Mouse (Mus musculus) hindbrain, embryonic 11.5 days (tissue): ENCODE measurements around the gene Zfpl1. TPM values are rescaled to one million over a fixed set of nuclear protein-coding genes. Genes with fewer than 3 reads are reported as not detected.

Source experiments
- polyA plus RNA-seq: library from polyadenylated mRNA; unstranded; fragments of >200 nt; fragmentation: Nextera tagmentation; extraction: Ambion mirVana; gene quantifications from 2 replicates; pipeline ENCODE4 v1.2.1, GENCODE M21; 2014

Zfpl1 gene
- polyA plus RNA-seq, 1 experiment from 2014 or later: 77.8 TPM

Other genes starting within 250 kb of the Zfpl1 start
- gene Frmd8, start 209.7 kb downstream of the Zfpl1 start, polyA plus RNA-seq: 14.9 and 15.8 TPM in 2 replicates
- 1.0 and 1.1 TPM in 2 replicates for gene Slc25a45, start 207.1 kb downstream of the Zfpl1 start, polyA plus RNA-seq
- gene Tigd3, start 190.8 kb downstream of the Zfpl1 start, polyA plus RNA-seq: 7.0 and 7.5 TPM in 2 replicates
- gene Dpf2, start 171.9 kb downstream of the Zfpl1 start, polyA plus RNA-seq: 154 and 171 TPM in 2 replicates
- gene Cdc42ep2, start 160.1 kb downstream of the Zfpl1 start, polyA plus RNA-seq: 3.4 TPM in 2 replicates
- 67.7 and 68.3 TPM in 2 replicates for gene Pola2, start 120.8 kb downstream of the Zfpl1 start, polyA plus RNA-seq
- gene Slc22a20, start 98.8 kb downstream of the Zfpl1 start, polyA plus RNA-seq: not detected in 2 replicates
- gene Capn1, start 69.1 kb downstream of the Zfpl1 start, polyA plus RNA-seq: 3.8 and 4.2 TPM in 2 replicates
- gene Syvn1, start 38.4 kb downstream of the Zfpl1 start, polyA plus RNA-seq: 23.9 and 27.1 TPM in 2 replicates
- 81.7 and 86.6 TPM in 2 replicates for gene Mrpl49, start 27.2 kb downstream of the Zfpl1 start, polyA plus RNA-seq
- gene Fau, start 27.1 kb downstream of the Zfpl1 start, polyA plus RNA-seq: 749 and 751 TPM in 2 replicates
- gene Znhit2, start 23.8 kb downstream of the Zfpl1 start, polyA plus RNA-seq: 39.7 and 41.1 TPM in 2 replicates
- 36.0 and 38.1 TPM in 2 replicates for gene Tm7sf2, start 16.6 kb downstream of the Zfpl1 start, polyA plus RNA-seq
- 47.4 and 49.7 TPM in 2 replicates for gene Vps51, start 7.7 kb downstream of the Zfpl1 start, polyA plus RNA-seq
- gene Tmem262, start 4.9 kb downstream of the Zfpl1 start, polyA plus RNA-seq: not detected in 2 replicates
- 1.4 and 1.7 TPM in 2 replicates for gene Gm28374, start 2.7 kb downstream of the Zfpl1 start, polyA plus RNA-seq
- gene Cdca5, start within 50 bp of the Zfpl1 start, polyA plus RNA-seq: 45.8 and 51.5 TPM in 2 replicates
- gene AC131692.1, start 9.5 kb upstream of the Zfpl1 start, polyA plus RNA-seq: 0.49 and 0.62 TPM in 2 replicates
- 0.38 and 0.59 TPM in 2 replicates for gene Naaladl1, start 20.8 kb upstream of the Zfpl1 start, polyA plus RNA-seq
- gene Sac3d1, start 33.7 kb upstream of the Zfpl1 start, polyA plus RNA-seq: 62.6 and 62.9 TPM in 2 replicates
- 26.9 and 32.4 TPM in 2 replicates for gene Snx15, start 43.3 kb upstream of the Zfpl1 start, polyA plus RNA-seq
- 0.32 TPM in 1 of 2 replicates, not detected in the other for gene Batf2, start 56.0 kb upstream of the Zfpl1 start, polyA plus RNA-seq
- gene Arl2, start 56.6 kb upstream of the Zfpl1 start, polyA plus RNA-seq: 80.0 and 82.4 TPM in 2 replicates
- gene Majin, start 99.4 kb upstream of the Zfpl1 start, polyA plus RNA-seq: not detected in 2 replicates
- 0.71 and 0.98 TPM in 2 replicates for gene Gpha2, start 141.4 kb upstream of the Zfpl1 start, polyA plus RNA-seq
- gene Ppp2r5b, start 150.9 kb upstream of the Zfpl1 start, polyA plus RNA-seq: 42.1 and 46.8 TPM in 2 replicates
- 7.0 and 8.1 TPM in 2 replicates for gene Atg2a, start 156.7 kb upstream of the Zfpl1 start, polyA plus RNA-seq
- 62.6 and 67.4 TPM in 2 replicates for gene Ehd1, start 191.8 kb upstream of the Zfpl1 start, polyA plus RNA-seq
- gene Cdc42bpg, start 221.5 kb upstream of the Zfpl1 start, polyA plus RNA-seq: 0.50 and 0.82 TPM in 2 replicates